Comparison of ENCODE assay signal across 15 mouse cellular contexts in the genomic region with DNA sequence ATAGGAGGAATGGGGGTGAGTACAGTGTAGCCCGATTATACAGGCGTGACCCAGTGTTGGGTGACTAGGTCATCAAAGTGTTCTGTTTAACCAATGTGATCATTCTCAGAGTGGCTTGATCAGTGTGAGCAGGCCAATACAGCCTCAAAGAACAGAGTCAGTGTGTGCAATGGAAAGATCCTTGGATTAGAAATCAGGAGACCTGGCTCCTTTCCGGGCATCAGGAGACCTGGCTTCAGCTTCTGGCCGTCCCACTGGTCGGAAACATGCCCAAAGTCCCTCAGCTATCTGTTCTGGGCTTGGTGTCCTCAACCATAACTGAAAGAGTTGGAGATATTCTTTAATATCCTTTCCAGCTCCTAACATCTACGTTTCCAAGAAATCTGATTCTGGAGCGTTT.
"Had no signal": no experiment of that assay in that cellular context is flagged by ENCODE, and none has a peak within 500 bp of the region (broad histone marks: within the 10 kb centered on the region; RNA-seq: fewer than 3 reads in every experiment).

No protein-coding gene starts in this region.

- H3K9me3 ChIP-seq: limb, embryonic 12.5 days; limb, embryonic 15.5 days; liver, embryonic 12.5 days; liver, embryonic 15.5 days had no signal

- H3K36me3 ChIP-seq: limb, embryonic 15.5 days; liver, embryonic 12.5 days; liver, embryonic 15.5 days had no signal

- H3K27ac ChIP-seq: hindbrain, postnatal 0 days; kidney, postnatal 0 days; limb, embryonic 12.5 days; limb, embryonic 15.5 days; liver, embryonic 12.5 days; liver, embryonic 15.5 days had no signal

- H3K4me2 ChIP-seq: limb, embryonic 12.5 days; limb, embryonic 15.5 days; liver, embryonic 12.5 days; liver, embryonic 15.5 days; midbrain, embryonic 11.5 days had no signal

- H3K9ac ChIP-seq: limb, embryonic 12.5 days; limb, embryonic 15.5 days; liver, embryonic 12.5 days; liver, embryonic 15.5 days had no signal

- DNase-seq: left cerebral cortex, postnatal 4 days; lung, adult 2 months; lung, postnatal 14 days; lung, postnatal 4 days; midbrain, embryonic 14.5 days; thymus, postnatal 25 days had no signal

- H3K27me3 ChIP-seq: limb, embryonic 12.5 days; limb, embryonic 15.5 days; liver, embryonic 12.5 days; liver, embryonic 15.5 days had no signal

- ATAC-seq: hindbrain, postnatal 0 days; inflammation-experienced regulatory T-cells, adult 6 months; intestine, embryonic 16.5 days; liver, embryonic 12.5 days had no signal

- H3K4me3 ChIP-seq: limb, embryonic 12.5 days; limb, embryonic 15.5 days; liver, embryonic 12.5 days; liver, embryonic 15.5 days had no signal

- H3K4me1 ChIP-seq: liver, embryonic 12.5 days; liver, embryonic 15.5 days had no signal
